Mouse (Mus musculus): ENCODE results near the gene Gm7168. TPM values are rescaled to one million over a fixed set of nuclear protein-coding genes. Genes with fewer than 3 reads are reported as not detected.
"Not testable (repeated sequence)": the region's sequence is repeated elsewhere in the genome, so short reads cannot be mapped to it uniquely, and the experiment has no call there.

Gm7168 gene
- polyA plus RNA-seq, 1 experiment from 2014 or later: not detected

GRCm38 (mm10) chr17:13962245-13962644 lies 14.1 kb downstream of the Gm7168 start:
- not testable (repeated sequence) for H3K9ac ChIP-seq; H3K4me1 ChIP-seq (replicated peaks; ENCODE audit: control insufficient read depth, insufficient read depth, low read length); H3K4me2 ChIP-seq (replicated peaks); ATAC-seq (ENCODE audit: low FRiP score); H3K27me3 ChIP-seq (ENCODE audit: control insufficient read depth, insufficient read depth, low read length); H3K4me3 ChIP-seq (replicated peaks; ENCODE audit: low read length); H3K27ac ChIP-seq; H3K9me3 ChIP-seq (ENCODE audit: control insufficient read depth, low read length); DNase-seq (ENCODE audit: low spot score); H3K36me3 ChIP-seq (replicated peaks; ENCODE audit: control insufficient read depth, insufficient read depth)
- WGBS: 86% methylated on average over 3 of the region's 3 CpGs

GRCm38 (mm10) chr17:13965048-13965447 lies 16.9 kb downstream of the Gm7168 start:
- WGBS: 50% methylated on average over 1 of the region's 2 CpGs

GRCm38 (mm10) chr17:13969917-13970316 lies 21.7 kb downstream of the Gm7168 start:
- H3K4me3 ChIP-seq (replicated peaks; ENCODE audit: low read length); ATAC-seq (ENCODE audit: low FRiP score); H3K9me3 ChIP-seq (ENCODE audit: control insufficient read depth, low read length); H3K4me2 ChIP-seq (replicated peaks); H3K27ac ChIP-seq; H3K27me3 ChIP-seq (ENCODE audit: control insufficient read depth, insufficient read depth, low read length); H3K9ac ChIP-seq; H3K36me3 ChIP-seq (replicated peaks; ENCODE audit: control insufficient read depth, insufficient read depth); H3K4me1 ChIP-seq (replicated peaks; ENCODE audit: control insufficient read depth, insufficient read depth, low read length); DNase-seq (ENCODE audit: low spot score): not testable (repeated sequence)
- WGBS: 69% methylated on average over 1 of the region's 2 CpGs

More at GRCm38 (mm10) chr17:13965048-13965447, 16.9 kb downstream of the Gm7168 start:
- ATAC-seq (ENCODE audit: low FRiP score); H3K9ac ChIP-seq; H3K27me3 ChIP-seq (ENCODE audit: control insufficient read depth, insufficient read depth, low read length); H3K36me3 ChIP-seq (replicated peaks; ENCODE audit: control insufficient read depth, insufficient read depth); H3K4me1 ChIP-seq (replicated peaks; ENCODE audit: control insufficient read depth, insufficient read depth, low read length); H3K4me2 ChIP-seq (replicated peaks); H3K27ac ChIP-seq; H3K9me3 ChIP-seq (ENCODE audit: control insufficient read depth, low read length); H3K4me3 ChIP-seq (replicated peaks; ENCODE audit: low read length); DNase-seq (ENCODE audit: low spot score): not testable (repeated sequence)

DNA sequence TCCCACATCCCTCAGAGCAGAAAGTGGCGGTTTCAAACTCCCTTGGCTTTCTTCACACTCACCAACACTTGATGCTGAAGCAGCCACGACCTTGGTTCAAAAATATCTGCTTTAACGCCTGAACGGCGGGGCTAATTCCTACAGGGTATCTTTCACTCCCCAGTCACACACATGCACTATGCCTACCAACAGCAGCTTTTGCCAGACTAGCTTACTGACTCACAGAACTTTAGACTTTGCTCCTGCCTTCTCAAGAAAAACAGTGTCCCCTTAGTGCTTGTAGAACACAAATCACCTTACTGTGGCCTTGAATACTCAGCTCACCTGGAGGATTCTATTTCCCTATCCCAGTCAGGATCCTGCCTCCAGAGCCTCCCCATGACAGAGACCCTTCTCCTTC lies 22.6 kb downstream of the Gm7168 start:
- not testable (repeated sequence) for H3K9me3 ChIP-seq (ENCODE audit: control insufficient read depth, low read length); H3K27me3 ChIP-seq (ENCODE audit: control insufficient read depth, insufficient read depth, low read length); H3K4me2 ChIP-seq (replicated peaks); H3K9ac ChIP-seq; H3K4me1 ChIP-seq (replicated peaks; ENCODE audit: control insufficient read depth, insufficient read depth, low read length); H3K4me3 ChIP-seq (replicated peaks; ENCODE audit: low read length); H3K27ac ChIP-seq; ATAC-seq (ENCODE audit: low FRiP score); DNase-seq (ENCODE audit: low spot score); H3K36me3 ChIP-seq (replicated peaks; ENCODE audit: control insufficient read depth, insufficient read depth)
- WGBS: 94% methylated on average over 5 of the region's 5 CpGs

DNA sequence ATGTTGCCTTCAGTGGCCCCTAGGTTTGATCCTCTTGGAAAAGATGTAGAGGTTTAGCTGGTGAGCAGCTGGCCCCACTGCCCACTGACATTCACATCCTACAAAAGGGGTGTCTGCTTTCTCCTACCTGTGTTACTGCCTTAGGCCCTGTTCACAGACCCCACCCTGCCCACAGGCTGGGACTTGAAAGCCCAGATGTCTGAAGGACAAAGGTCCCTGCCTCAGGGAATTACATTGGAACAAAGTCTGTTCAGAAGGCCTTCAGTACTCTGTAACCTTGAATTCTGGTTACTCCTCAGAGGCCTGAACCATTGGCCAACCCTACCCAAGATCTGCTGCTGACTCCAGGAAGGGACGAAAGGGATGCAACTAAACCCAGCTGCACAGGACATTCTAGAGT lies 39.5 kb downstream of the Gm7168 start:
- no peak overlapping the region for H3K4me3 ChIP-seq (replicated peaks; ENCODE audit: low read length)
- no peaks in the 10 kb centered on the region for H3K27me3 ChIP-seq (ENCODE audit: control insufficient read depth, insufficient read depth, low read length)
- H3K4me2 ChIP-seq (replicated peaks): no peak overlapping the region
- 89% methylated on average over 1 of the region's 1 CpGs for WGBS
- H3K9ac ChIP-seq: no peak overlapping the region
- ATAC-seq (ENCODE audit: low FRiP score) (no peak), DNase-seq (ENCODE audit: low spot score) (no peak)
- no peaks in the 10 kb centered on the region for H3K36me3 ChIP-seq (replicated peaks; ENCODE audit: control insufficient read depth, insufficient read depth)
- H3K9me3 ChIP-seq (ENCODE audit: control insufficient read depth, low read length): no peaks in the 10 kb centered on the region
- H3K27ac ChIP-seq: no peak overlapping the region
- no peaks in the 10 kb centered on the region for H3K4me1 ChIP-seq (replicated peaks; ENCODE audit: control insufficient read depth, insufficient read depth, low read length)

DNA sequence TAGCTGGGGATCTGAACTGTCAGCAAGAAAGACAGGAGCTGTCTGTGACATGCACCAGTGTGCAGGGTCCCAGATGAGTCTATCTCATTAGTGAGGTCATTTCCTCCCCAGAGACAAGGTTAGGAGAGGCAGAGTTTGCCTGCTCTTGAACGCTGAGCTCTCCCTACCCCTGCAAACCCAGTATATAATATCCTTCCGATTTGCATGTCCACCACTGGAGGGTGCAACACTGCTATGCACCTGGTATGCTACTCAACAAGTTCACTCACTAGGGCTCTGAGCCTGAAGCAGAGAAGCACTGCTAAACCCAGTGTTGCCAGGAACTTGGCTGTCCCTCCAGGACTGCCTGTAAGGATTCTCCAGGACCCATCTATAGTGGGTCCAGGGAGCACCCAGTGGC lies 45.3 kb downstream of the Gm7168 start:
- not testable (repeated sequence) for H3K4me1 ChIP-seq (replicated peaks; ENCODE audit: control insufficient read depth, insufficient read depth, low read length); H3K9ac ChIP-seq; H3K27ac ChIP-seq; H3K4me3 ChIP-seq (replicated peaks; ENCODE audit: low read length); H3K36me3 ChIP-seq (replicated peaks; ENCODE audit: control insufficient read depth, insufficient read depth); H3K27me3 ChIP-seq (ENCODE audit: control insufficient read depth, insufficient read depth, low read length); H3K9me3 ChIP-seq (ENCODE audit: control insufficient read depth, low read length); H3K4me2 ChIP-seq (replicated peaks); DNase-seq (ENCODE audit: low spot score); ATAC-seq (ENCODE audit: low FRiP score)
- 64% methylated on average over 2 of the region's 2 CpGs for WGBS

Other genes with a start within 250 kb of the Gm7168 start
- 117 and 140 TPM in 2 replicates for gene Afdn, start 187.8 kb upstream of the Gm7168 start, polyA plus RNA-seq (2014; fragmentation: Nextera tagmentation; extraction: Ambion mirVana)
- 17.1 and 20.3 TPM in 2 replicates for gene Tcte2, start 186.5 kb upstream of the Gm7168 start, polyA plus RNA-seq (2014; fragmentation: Nextera tagmentation; extraction: Ambion mirVana)
- gene Gm7356, start 55.3 kb downstream of the Gm7168 start, polyA plus RNA-seq (2014; fragmentation: Nextera tagmentation; extraction: Ambion mirVana): not detected in 2 replicates
- not detected in 2 replicates for gene Gm7358, start 111.2 kb downstream of the Gm7168 start, polyA plus RNA-seq (2014; fragmentation: Nextera tagmentation; extraction: Ambion mirVana)